Mouse (Mus musculus) left cerebral cortex, adult 9 months (tissue): ENCODE measurements around the gene Hnrnpa3.
"Not testable (repeated sequence)": the region's sequence is repeated elsewhere in the genome, so short reads cannot be mapped to it uniquely, and the experiment has no call there.

Experiments used
- DNase-seq, 2 experiments: peaks; one replicate each; pipeline ENCODE4 v3.0.0; 2022; ENCODE audit warnings: low spot score in 2 of 2

Gene Hnrnpa3

DNA sequence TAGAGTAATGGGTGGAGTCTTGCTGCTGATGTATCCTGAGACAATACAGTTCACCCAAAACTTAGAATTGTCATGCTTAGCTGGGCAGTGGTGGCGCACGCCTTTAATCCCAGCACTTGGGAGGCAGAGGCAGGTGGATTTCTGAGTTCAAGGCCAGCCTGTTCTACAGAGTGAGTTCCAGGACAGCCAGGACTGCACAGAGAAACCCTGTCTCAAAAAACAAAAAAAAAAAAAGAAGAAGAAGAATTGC is 22.1 kb upstream of the Hnrnpa3 start:
- not testable (repeated sequence) for DNase-seq

DNA sequence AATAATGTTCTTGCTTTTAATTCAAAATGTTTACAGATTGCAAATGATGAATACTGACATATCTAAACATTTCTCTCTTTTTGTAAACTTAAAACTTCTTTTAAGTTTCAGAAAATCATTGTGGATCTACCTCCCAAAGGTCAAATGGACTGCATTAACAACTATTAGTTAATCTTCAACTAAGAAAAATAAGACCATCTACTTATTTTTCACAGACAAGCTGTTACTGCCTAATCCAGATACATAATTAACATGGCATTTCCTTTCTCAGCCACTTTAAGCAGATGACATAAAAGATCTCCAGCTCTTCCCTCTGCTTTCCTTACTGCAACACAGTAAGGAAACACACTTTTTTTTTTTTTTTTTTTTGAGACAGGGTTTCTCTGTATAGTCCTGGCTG is 21.7 kb upstream of the Hnrnpa3 start:
- DNase-seq = no peak

DNA sequence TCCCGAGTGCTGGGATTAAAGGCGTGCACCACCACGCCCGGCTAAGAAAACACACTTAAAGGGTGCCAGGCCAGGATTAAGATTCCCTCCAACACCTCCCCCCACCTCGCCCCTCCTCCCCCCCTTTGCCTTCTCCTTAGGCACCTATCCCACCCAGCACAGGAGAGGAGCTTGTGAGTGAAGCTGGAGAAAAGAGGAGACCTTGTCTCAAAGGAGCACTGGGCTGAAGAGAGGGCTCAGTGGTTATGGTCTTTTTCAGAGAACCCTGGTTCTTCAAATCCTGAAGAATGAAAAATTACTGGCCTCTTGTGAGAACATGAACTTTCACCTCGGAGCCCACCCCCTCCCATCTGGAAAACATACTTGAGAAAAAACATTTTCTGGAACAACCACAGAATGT is 21.2 kb upstream of the Hnrnpa3 start:
- not testable (repeated sequence) for DNase-seq

DNA sequence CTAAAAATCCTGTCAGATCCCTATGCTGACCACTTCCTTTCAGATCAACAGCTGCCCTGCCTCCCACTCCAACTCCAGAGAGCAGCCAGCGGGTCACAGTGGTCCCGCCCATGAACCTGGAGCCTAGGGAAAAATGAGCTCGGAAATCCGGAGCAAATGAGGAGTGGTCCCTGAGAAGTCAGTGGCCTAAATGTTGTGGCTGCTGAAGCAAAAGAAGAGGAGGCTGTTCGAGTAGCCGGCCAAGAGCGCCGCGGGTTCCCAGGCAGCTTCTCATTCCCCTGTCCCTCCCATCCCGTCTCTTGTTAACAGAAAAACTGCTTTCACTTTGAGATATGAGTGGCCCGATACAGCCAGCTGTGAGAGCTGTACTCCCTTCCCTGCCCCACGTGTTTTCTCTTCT is 19.5 kb upstream of the Hnrnpa3 start:
- not testable (repeated sequence) for DNase-seq

DNA sequence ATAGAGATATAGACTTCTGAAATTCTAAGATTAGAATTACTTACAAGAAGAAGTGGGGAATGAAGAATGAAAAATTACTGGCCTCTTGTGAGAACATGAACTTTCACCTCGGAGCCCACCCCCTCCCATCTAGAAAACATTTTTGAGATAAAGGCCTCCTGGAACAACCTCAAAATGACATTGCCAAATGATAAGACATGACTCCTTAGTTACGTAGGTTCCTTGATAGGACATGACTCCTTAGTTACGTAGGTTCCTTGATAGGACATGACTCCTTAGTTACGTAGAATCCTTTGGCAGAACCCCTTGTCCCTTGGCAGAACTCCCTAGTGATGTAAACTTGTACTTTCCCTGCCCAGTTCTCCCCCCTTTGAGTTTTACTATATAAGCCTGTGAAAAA is 16.7 kb upstream of the Hnrnpa3 start:
- DNase-seq = not testable (repeated sequence)

DNA sequence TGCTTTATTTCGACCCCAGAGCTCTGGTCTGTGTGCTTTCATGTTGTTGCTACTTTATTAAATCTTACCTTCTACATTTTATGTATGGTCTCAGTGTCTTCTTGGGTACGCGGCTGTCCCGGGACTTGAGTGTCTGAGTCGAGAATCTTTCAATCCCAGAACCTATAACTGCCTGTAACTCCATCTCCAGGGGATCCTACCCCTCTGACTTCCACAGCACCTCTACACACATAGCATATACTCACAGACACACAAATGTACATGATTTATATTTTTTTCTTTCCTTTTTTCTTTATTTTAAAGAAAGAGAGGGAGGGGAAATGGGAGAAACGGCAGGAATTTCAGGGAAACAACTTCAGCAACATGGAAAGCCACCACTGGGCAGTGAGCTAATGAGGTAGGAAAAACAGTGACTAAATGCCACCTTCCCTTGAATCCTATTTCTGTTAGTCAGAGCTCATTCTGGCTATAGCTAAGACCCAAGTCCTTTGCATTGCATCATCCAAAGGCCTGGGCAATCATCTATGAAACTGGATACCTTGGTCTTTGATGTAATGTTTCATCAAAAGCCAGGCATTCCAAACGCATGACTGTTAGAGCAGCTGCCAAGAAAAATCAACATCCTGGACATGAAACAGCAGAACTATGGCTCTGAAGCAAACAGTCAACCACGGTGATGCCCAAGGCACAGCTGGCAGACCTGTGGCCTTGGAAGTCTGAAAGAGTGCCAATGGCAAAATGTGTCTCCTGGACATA is 16.1 kb upstream of the Hnrnpa3 start:
- no peak for DNase-seq

DNA sequence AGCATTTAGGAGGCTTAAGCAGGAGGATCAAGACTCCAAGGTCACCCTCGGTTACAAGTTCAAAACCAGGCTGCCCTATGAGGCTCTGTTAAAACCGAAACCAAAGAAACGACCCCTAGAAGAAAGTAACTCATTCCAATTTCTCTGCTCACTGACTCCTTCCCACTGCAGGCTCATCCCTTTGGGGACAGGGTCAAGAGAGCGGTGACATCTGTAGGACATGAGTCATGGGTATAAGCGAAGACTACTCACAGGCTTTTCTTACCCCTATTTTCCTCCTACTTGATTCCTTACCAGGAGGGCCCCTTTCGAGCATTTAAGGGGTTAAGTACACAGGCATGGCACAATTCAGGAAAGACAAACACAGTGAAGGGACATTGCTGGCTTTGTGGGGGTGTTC is 15.1 kb upstream of the Hnrnpa3 start:
- no peak for DNase-seq

DNA sequence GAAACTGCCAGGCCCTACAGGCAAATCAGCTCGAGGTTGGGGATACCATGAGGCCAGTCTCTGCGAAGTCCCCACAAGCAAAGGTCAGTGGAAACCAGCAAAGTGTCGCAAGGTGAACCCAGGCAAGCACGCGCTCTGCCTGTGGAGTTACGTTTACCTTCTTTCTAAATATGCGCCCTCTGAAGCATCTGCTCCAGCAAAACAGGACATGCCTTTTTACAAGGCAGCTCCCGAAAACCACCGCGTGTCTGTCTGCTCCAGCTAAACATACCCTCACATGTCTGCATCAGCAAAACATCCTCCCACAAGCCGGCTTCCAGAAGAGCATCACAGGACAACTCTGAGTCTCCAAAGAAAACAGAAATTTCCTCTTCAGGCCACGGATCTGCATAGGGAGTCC is 13.8 kb upstream of the Hnrnpa3 start:
- DNase-seq = no peak

DNA sequence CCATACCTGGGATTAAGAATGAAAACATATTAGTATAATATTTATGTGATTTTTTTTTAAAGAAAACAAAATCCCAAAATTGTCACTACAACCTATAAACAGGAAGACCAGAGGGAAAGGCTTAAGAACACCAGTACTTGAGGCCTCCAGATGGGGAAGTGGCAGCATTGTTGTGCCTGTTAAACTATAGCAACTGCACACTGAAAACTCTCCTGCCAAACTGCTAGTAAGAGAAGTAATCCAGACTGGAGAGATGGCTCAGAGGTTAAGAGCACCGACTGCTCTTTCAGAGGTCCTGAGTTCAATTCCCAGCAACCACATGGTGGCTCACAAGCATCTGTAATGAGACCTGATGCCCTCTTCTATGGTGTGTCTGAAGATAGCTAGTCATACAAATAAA is 8.6 kb upstream of the Hnrnpa3 start:
- DNase-seq = no peak

DNA sequence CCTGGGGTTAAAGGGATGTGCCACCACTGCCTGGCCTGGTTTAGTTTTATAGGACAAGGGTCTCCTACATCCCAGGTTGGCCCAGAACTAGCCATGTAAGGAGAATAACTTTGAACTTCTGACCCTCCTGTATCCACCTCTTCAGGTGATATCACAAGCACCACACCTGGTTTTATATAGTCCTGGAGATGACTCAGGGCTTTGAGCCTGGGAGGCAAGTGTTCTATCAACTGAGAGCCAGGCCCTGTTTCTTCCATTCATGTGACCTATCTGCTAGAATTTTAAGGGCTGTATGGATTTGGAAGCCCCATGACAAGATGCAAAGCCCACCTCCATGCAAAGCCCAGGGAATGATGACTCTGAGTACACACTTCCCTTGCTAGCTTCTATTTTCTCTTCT is 5.9 kb upstream of the Hnrnpa3 start:
- no peak for DNase-seq

DNA sequence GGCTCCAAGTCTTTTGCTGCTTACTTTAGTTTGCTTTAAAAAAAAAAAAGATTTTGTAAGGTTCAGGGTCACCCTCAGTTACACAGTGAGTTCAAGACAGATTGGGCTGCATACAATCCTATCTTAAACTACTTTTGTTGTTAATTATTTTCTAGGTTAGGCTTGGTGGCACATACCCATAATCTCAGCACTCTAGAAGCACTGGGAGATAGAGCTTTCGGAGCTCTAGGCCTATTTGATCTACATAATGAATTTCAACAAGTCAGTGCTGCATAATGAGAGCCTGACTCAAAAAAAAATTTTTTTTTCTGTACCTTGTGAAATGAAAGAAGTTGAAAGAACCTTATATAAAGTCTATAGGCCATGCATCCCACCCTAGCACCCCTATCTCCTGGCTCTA is 4.4 kb upstream of the Hnrnpa3 start:
- no peak for DNase-seq

DNA sequence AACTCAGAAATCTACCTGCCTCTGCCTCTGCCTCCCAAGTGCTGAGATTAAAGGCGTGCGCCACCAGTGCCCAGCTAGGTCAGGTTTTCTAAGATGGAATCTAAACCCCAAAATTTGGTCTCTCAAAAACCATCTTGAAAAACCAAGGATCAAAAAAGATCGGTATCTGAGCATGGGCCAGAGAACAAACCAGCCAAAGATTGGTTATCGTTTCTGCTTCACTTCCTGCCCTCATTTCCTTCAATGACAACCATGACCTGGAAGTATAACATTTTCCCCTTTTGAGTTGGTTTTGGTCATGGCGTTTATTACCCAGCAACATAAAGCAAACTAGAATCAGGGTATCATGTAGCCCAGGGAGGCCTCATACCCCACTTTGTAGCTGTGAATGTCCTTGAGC is 2.1 kb upstream of the Hnrnpa3 start:
- DNase-seq = no peak

DNA sequence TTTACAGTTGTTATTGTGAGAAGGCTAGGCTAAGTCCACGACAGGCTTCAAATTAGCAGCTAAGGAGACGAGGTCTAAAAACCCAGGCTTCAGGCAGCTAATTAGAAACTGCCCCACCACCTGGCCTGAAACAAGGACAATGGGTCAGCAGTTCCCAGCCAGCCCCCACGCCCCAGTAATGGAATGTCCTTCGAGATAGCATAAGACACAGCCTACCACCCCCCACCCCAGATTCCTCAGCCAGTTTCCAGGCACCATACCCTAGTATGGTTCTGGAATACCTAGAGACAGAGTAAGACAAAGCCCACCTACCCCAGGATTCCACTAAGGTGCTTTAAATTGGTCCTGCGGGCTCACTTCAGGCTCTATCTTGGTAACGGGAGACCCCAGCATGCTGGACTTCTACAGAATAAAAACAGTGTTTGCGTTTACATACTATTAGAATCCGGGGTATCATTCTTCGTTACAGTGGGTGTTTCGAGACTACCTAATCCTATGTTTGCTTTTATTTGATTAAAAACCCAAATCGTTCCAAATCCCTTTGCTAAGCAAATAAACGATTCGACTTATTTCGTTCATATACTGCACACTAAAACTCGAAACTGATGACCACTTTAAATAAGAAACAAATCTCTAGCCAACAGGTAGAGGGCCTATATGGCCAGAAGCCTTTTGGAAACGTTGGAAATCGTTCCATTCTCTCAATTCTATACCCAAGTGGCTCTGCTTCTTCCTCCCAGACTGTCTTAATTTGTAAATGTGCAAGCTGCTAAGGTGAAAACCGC is 962 bp upstream of the Hnrnpa3 start:
- DNase-seq = no peak

DNA sequence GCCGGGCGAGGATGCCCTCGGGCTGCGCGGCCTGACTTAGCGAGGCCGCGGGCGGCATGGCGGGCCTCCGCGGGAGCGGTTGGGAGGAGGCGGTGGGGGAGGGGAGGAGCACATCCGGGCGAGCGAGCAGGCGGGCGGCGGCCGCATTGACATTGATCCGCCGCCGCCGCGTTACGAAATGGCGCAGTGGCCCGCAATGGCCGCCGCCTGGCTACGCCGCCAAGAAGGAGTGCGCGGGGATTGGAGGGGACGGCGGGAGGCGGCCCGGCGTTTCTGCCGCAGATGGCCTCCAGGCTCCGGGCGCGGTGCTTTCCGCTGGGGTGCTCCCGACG is 534 bp downstream of the Hnrnpa3 start:
- peak; percentile 71 to 88 for DNase-seq

DNA sequence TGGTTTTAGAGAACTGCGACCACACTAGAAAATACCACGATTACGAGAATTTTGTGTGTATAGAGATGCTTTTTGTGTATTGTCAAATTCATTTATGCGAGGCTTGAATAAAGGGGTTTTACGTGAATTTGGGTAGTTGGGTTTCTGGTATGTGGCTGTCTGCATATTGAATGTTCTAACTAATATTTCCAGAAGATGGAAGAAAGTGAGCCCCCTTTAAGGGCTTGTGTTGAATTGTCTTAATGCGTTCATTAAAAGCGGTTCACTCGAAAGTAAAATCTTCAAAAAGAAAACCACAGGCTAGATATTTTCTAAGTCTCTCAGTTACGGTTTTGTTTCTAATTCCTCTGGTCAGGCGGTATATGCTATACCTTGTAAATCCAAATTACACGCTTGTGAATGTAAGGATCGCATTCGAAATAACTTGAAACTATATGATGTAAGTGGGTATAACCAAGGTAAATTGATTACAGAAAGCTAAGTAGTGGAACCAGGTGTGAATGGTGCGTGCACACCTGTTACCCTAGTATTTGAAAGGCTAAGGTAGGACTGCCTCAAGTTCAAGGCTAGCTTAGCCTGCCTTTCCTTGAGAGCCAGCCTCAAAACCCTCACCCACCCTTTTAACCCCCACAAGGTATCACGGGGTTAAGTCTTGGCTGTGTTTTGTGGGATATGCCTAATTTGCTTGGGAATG is 1.3 kb downstream of the Hnrnpa3 start:
- DNase-seq = no peak

DNA sequence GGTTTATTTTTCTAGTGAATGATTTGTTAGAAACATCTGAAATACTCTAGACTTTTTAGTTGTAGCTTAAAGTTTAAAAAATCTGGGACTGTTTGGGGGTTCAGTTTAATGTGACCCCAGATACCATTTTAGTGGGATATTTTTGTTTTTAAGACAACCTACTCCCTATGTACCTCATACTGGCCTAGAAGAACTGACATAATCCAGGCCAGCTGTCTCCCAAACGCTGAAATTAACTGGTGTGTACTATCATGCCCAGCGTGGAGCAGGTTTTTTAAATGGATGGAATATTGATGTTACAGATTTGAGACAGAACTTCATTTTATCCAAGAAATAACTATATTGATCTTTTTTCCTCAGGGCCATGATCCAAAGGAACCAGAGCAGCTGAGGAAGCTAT is 2.0 kb downstream of the Hnrnpa3 start:
- no peak for DNase-seq

DNA sequence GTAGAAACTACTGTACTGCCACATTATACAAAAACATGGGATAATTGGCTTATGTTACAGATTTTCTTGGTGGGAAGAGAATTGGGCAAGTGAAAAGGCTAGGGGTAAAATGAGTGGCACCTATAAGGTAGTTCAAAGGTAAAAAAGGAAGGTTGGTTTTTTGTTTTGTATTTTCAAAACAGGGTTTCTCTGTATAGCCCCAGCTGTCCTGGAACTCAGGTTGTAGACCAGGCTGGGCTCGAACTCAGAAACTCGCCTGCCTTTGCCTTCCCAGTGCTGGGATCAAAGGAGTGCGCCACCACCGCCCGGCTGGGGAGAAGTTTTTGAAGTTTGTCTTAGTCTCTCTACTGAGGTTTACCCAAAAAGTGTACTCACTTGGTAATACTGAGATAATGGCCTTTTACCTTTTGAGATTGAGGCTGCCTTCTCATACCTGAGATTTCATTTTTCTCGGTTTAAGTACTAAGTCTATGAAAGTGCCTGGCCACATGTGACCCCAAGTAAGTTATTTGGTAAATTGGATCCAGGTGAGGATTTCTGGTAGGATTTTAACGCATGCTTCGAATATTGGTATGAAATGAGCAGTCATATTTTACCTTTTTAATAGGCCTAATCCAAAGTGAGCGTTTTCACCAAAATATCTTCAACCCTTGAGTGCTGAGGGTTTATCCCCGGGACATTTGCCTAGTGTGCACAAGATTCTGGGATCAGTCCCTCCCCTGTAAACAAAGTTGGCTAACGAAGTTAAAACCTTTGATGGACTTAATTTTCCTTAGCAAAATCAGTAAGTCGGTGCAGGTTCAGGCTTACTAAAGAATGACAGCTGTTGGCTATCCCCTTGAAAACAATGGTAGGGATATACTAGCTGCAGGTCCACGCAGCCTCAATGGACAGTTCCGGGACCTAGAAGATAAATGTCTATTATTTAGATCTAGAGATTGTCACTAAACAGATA is 10.7 kb downstream of the Hnrnpa3 start:
- DNase-seq = no peak

DNA sequence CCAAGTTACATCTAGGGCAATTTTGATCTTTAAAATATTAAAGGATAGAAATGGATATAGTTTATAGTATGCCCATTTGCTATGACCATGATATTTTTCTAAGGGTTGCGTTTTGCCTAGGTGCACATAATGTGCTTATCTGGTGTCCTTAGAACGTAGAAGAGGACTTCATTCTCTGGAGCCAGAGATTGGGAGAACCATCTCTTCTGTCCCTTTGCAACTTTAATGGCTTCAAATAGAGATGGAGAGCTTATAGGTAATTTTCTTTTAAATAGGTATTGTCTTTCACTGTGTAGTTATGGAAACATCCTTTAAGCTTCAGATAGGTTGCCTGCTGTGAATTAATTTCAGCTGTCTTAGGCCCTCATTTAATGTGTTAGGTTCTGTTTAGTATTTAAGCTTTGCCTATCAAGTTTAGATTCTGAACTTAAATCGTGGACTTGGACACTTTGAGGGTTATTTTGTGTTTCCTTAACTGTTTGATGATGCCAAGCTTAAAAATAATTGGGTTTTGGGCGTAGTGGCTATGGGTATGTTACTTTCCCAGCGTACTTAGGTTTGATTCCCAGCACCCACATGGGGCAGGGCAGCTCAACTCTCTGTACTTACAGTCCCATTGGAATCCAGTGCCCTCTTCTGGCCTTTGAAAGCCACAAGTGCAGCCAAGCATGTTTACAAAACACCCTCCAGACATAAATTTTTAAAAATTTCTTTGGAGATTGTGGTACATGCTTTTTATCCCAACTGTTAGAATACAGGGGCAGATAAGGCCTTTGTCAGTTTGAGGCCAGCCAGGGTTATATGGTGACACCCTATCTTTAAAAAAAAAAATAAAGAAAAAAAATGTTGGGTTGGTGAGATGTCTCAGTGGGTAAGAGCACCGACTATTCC is 11.6 kb downstream of the Hnrnpa3 start:
- no peak for DNase-seq

DNA sequence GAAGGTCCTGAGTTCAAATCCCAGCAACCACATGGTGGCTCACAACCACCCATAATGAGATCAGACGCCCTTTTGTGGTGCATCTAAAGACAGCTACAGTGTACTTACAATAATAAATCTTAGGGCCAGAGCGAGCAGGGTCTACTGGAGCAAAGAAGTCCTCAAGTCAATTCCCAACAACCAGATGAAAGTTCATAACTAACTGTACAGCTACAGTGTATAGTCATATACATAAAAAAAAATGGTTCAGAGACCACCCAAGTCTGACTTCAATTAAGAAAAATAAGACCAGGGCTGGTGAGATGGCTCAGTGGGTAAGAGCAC is 12.2 kb downstream of the Hnrnpa3 start:
- no peak for DNase-seq

DNA sequence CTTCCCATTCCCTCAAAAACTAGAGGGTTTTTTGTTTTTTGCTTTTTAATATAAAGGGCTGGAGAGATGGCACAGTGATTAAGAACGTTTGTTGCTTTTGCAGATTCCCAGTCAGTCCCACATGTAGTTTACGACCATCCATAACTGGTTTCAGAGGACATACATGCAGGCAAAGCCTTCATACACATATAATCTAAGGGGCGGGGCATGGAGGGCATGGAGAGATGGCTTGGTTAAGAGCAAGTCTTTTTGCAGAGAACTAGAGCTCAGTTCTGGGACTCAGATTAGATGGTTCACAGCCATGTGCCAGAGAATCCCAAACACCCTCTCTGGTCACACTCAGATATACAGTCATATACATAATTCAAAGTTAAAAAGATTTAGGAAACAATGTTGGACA is 13.5 kb downstream of the Hnrnpa3 start:
- no peak for DNase-seq

DNA sequence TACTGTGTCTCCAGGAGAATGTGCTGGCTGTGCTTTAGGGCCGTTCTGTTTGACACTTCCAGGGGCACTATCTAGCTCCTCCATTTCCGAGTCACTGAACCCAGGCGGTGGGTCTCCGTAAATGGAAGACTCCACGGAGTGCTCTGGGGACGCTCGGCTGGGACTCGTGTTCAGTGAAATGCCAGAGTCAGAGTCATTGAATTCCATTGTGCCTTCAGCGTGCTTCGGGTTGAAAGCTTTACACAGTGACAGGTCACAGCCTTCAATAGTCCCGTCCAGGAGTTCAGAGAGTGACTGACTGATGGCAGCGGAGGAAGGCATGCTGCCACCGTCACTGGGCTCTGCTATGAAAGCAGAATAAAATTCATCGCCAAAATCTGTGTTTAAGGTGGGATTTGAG is 17.5 kb downstream of the Hnrnpa3 start:
- DNase-seq = no peak
